Mouse (Mus musculus) kidney, adult 2 months (tissue): ENCODE results near the gene Gm10282.

Source experiments
- CTCF ChIP-seq: fragments of 200-500 bp; conservative IDR thresholded peaks from 2 replicates; pipeline ENCODE4 v1.5.1; 2011; ENCODE audit warnings: low read depth, mild to moderate bottlenecking, control low read depth, low read length, moderate library complexity, mixed read lengths; ENCODE audit not compliant: insufficient read depth, insufficient read length
- POLR2A ChIP-seq: fragments of 200-500 bp; IDR thresholded peaks from one replicate; pipeline ENCODE4 v1.6.1; 2011; ENCODE audit warnings: low read depth, low read length, control low read depth

DNA sequence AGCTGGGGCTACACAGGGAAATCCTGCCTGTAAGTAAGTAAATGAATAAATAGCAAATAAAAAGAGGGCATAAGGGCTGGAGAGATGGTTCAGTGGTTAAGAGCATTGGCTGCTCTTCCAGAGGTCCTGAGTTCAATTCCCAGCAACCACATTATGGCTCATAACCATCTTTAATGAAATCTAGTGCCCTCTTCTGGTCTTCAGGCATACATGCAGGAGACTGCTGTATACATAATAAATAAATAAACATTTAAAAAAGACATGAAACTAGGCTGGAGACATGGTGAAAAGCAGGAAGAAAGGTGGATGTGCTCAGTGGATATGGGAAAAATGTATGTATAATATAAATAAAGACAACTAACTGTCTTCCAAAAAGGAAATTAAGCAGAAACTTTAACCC is 11.8 kb downstream of the Gm10282 start:
- TF ChIP-seq POLR2A (no peak), CTCF (no peak)
